Mouse (Mus musculus): ENCODE results near the gene Smoc2.

DNA sequence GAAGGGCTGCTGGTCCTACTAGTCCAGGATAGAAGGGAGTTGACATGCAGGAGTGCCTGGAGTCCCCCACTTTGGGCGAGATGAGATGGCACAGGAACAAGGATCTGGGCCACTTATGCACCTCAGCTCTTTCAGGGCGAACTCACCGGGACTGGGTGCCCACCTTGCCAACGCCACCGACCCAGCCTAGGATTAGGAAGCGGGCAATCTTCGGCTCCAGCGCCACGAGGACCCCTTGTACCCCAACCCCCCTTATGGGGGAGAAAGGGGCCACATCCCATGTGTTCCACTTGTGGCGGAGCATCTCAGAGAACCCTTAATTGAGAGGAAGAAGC, 627 bp downstream of the Smoc2 start:
- TF ChIP-seq CTCF (IDR thresholded peaks at IDR 0.05; ENCODE audit: low read depth) (no peak), EP300 (IDR thresholded peaks at IDR 0.05; ENCODE audit: low read depth) (no peak)
